ENCODE assay signal across 18 mouse cellular contexts in the genomic region with DNA sequence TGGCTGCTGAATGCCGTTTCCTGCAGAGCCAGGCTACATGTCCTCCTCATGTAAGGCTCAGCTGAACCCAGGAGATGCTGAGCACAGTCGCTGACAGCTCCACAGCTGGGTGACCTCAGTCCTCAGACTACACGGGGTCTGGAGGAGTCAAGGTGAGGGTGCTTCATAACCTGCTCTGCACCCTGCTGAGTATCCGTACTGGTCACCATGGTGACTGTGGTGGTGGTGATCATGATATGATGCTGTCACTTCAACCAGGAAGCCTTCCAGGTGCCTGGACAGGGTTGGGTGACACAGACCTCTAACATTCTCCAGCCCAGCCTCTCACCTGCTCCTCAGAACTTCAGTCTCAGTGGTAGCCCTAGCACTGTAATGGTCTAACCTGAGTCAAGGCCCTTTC. TPM values are rescaled to one million over a fixed set of nuclear protein-coding genes. Genes with fewer than 3 reads are reported as not detected.
"Had no signal": no experiment of that assay in that cellular context is flagged by ENCODE, and none has a peak within 500 bp of the region (broad histone marks: within the 10 kb centered on the region; RNA-seq: fewer than 3 reads in every experiment).

No protein-coding gene starts in this region.

- H3K36me3 ChIP-seq: neural tube, embryonic 15.5 days; stomach, embryonic 15.5 days had no signal

- H3K27me3 ChIP-seq: neural tube, embryonic 15.5 days; stomach, embryonic 15.5 days had no signal

- DNase-seq: retina, postnatal 1 day; right cerebral cortex, adult 18-20 months; right cerebral cortex, postnatal 14 days; right cerebral cortex, postnatal 25 days; right cerebral cortex, postnatal 4 days; spleen, adult 18-20 months; thymus, adult 18-20 months; thymus, adult 2 months; thymus, postnatal 14 days; thymus, postnatal 25 days; thymus, postnatal 36 days; thymus, postnatal 4 days had no signal

- H3K9ac ChIP-seq: neural tube, embryonic 15.5 days; stomach, embryonic 15.5 days had no signal

- H3K4me1 ChIP-seq: stomach, embryonic 15.5 days had no signal

- H3K27ac ChIP-seq: neural tube, embryonic 15.5 days; stomach, embryonic 15.5 days; stomach, postnatal 0 days had no signal

- H3K4me2 ChIP-seq: neural tube, embryonic 15.5 days; stomach, embryonic 15.5 days had no signal

- H3K9me3 ChIP-seq: neural tube, embryonic 15.5 days; stomach, embryonic 15.5 days had no signal

- H3K4me3 ChIP-seq: neural tube, embryonic 15.5 days; stomach, embryonic 15.5 days had no signal

RNA-seq across cellular contexts. Expression of gene Rbp1, which starts 15.1 kb away (rescaled TPM):
- total RNA-seq: neutrophil, adult 5-6 weeks had no signal

RNA-seq across cellular contexts. Expression of gene Rbp2, which starts 48.1 kb away (rescaled TPM):
- total RNA-seq: neutrophil, adult 5-6 weeks had no signal
- polyA plus RNA-seq: spleen, adult 2 months; testis, adult 2 months had no signal
